Mouse (Mus musculus): ENCODE results near the gene Zbtb6. TPM values are rescaled to one million over a fixed set of nuclear protein-coding genes. Genes with fewer than 3 reads are reported as not detected.

Zbtb6 gene
- polyA plus RNA-seq (2014; fragmentation: Illumina TruSeq; extraction: RNeasy Lipid Tissue Mini Kit (QIAGEN cat#74804); ENCODE audit: low read depth, low replicate concordance), result 10.9 TPM

GRCm38 (mm10) chr2:37442611-37443591 lies at the start of gene Zbtb6, which contains the start of the genes Zbtb26 and Rabgap1:
Zbtb6 (minus strand) TSS chr2:37443171.
Zbtb26 (minus strand) TSS chr2:37443135.
Rabgap1 (plus strand) TSS chr2:37443279.

GRCm38 (mm10) chr2:37422306-37423304 lies 20.4 kb downstream of the Zbtb6 start, which contains the start of gene Rc3h2:
Rc3h2 (minus strand) TSS chr2:37422903.

Other genes with a start within 250 kb of the Zbtb6 start
- not detected for gene Olfr366, start 231.6 kb downstream of the Zbtb6 start, polyA plus RNA-seq (2014; fragmentation: Illumina TruSeq; extraction: RNeasy Lipid Tissue Mini Kit (QIAGEN cat#74804); ENCODE audit: low read depth, low replicate concordance)
- not detected for gene Olfr368, start 116.7 kb downstream of the Zbtb6 start, polyA plus RNA-seq (2014; fragmentation: Illumina TruSeq; extraction: RNeasy Lipid Tissue Mini Kit (QIAGEN cat#74804); ENCODE audit: low read depth, low replicate concordance)
- 36.5 TPM for gene Pdcl, start 83.8 kb downstream of the Zbtb6 start, polyA plus RNA-seq (2014; fragmentation: Illumina TruSeq; extraction: RNeasy Lipid Tissue Mini Kit (QIAGEN cat#74804); ENCODE audit: low read depth, low replicate concordance)
- 15.2 TPM for gene Rc3h2, start 20.3 kb downstream of the Zbtb6 start, polyA plus RNA-seq (2014; fragmentation: Illumina TruSeq; extraction: RNeasy Lipid Tissue Mini Kit (QIAGEN cat#74804); ENCODE audit: low read depth, low replicate concordance)
- 6.1 TPM for gene Zbtb26, start within 50 bp of the Zbtb6 start, polyA plus RNA-seq (2014; fragmentation: Illumina TruSeq; extraction: RNeasy Lipid Tissue Mini Kit (QIAGEN cat#74804); ENCODE audit: low read depth, low replicate concordance)
- gene Rabgap1, start 108 bp upstream of the Zbtb6 start, polyA plus RNA-seq (2014; fragmentation: Illumina TruSeq; extraction: RNeasy Lipid Tissue Mini Kit (QIAGEN cat#74804); ENCODE audit: low read depth, low replicate concordance), result 13.9 TPM
- gene Gpr21, start 73.2 kb upstream of the Zbtb6 start, polyA plus RNA-seq (2014; fragmentation: Illumina TruSeq; extraction: RNeasy Lipid Tissue Mini Kit (QIAGEN cat#74804); ENCODE audit: low read depth, low replicate concordance), result 0.11 TPM

Data from liver, adult 10 weeks (tissue).